Mouse (Mus musculus): ENCODE measurements at regions not wholly inside any gene's neighbourhood (a gene's known extent, or its start where the extent isn't known, plus 50 kb on each side); places are given as distances from the start of the nearest gene placed in this dataset.

GRCm38 (mm10) chr19:15851622-15852021 is 95.5 kb downstream of the Psat1 start:
- H3K27ac ChIP-seq: no peak overlapping the region
- intact Hi-C loops (cut with DNase I): no loop called here

GRCm38 (mm10) chr19:15850722-15851121 is 96.4 kb downstream of the Psat1 start:
- no peak for TF ChIP-seq CTCF (IDR thresholded peaks at IDR 0.05)
- H3K4me3 ChIP-seq: no peak overlapping the region

More at GRCm38 (mm10) chr19:15851622-15852021, 95.5 kb downstream of the Psat1 start:
- H3K4me3 ChIP-seq: no peak overlapping the region
- no peak for TF ChIP-seq CTCF (IDR thresholded peaks at IDR 0.05)
- DNase-seq (ENCODE audit: extremely low spot score in 1 of 2, low spot score in 2 of 2): no peak

GRCm38 (mm10) chr19:15849235-15849634 is 97.9 kb downstream of the Psat1 start:
- H3K4me3 ChIP-seq: no peak overlapping the region
- no peak for TF ChIP-seq CTCF (IDR thresholded peaks at IDR 0.05)
- no peak for DNase-seq (ENCODE audit: extremely low spot score in 1 of 2, low spot score in 2 of 2)
- intact Hi-C loops (cut with DNase I): no loop called here
- H3K27ac ChIP-seq: no peak overlapping the region

More at GRCm38 (mm10) chr19:15850722-15851121, 96.4 kb downstream of the Psat1 start:
- intact Hi-C loops (cut with DNase I): no loop called here
- no peak overlapping the region for H3K27ac ChIP-seq
- DNase-seq (ENCODE audit: extremely low spot score in 1 of 2, low spot score in 2 of 2): no peak

- no peak for TF ChIP-seq CTCF (IDR thresholded peaks at IDR 0.05)
- intact Hi-C loops (cut with DNase I): no loop called here
- no peak overlapping the region for H3K4me3 ChIP-seq
- DNase-seq (ENCODE audit: extremely low spot score in 1 of 2, low spot score in 2 of 2): no peak
- no peak overlapping the region; the same call in 1 of the 2 replicates for H3K27ac ChIP-seq
Observed at GRCm38 (mm10) chr19:15838327-15838726, 108.8 kb downstream of the Psat1 start.

- DNase-seq (ENCODE audit: extremely low spot score in 1 of 2, low spot score in 2 of 2): no peak
- no peak overlapping the region for H3K4me3 ChIP-seq
Observed at GRCm38 (mm10) chr19:15837715-15838175, 109.4 kb downstream of the Psat1 start.

GRCm38 (mm10) chr19:15836956-15837714 is 110.0 kb downstream of the Psat1 start:
- intact Hi-C loops (cut with DNase I): no loop called here
- no peak overlapping the region for H3K4me3 ChIP-seq
- no peak overlapping the region for H3K27ac ChIP-seq
- peak in 1 of 2 experiments; percentile 11 for DNase-seq (ENCODE audit: extremely low spot score in 1 of 2, low spot score in 2 of 2)
- TF ChIP-seq CTCF (IDR thresholded peaks at IDR 0.05): no peak

More at GRCm38 (mm10) chr19:15837715-15838175, 109.4 kb downstream of the Psat1 start:
- H3K27ac ChIP-seq: no peak overlapping the region
- intact Hi-C loops (cut with DNase I): no loop called here
- no peak for TF ChIP-seq CTCF (IDR thresholded peaks at IDR 0.05)

- intact Hi-C loops (cut with DNase I): no loop called here
- TF ChIP-seq CTCF (IDR thresholded peaks at IDR 0.05): no peak
Observed at GRCm38 (mm10) chr19:15836201-15836955, 110.8 kb downstream of the Psat1 start.

GRCm38 (mm10) chr19:15830385-15830784 is 116.8 kb downstream of the Psat1 start:
- Histone ChIP-seq H3K4me3 (no peak overlapping the region), H3K27ac (no peak overlapping the region)
- intact Hi-C loops (cut with DNase I): no loop called here
- no peak for DNase-seq (ENCODE audit: extremely low spot score in 1 of 2, low spot score in 2 of 2)
- no peak for TF ChIP-seq CTCF (IDR thresholded peaks at IDR 0.05)

More at GRCm38 (mm10) chr19:15836201-15836955, 110.8 kb downstream of the Psat1 start:
- no peak overlapping the region for H3K4me3 ChIP-seq
- no peak overlapping the region for H3K27ac ChIP-seq
- peak in 1 of 2 experiments; percentile 11 for DNase-seq (ENCODE audit: extremely low spot score in 1 of 2, low spot score in 2 of 2)

GRCm38 (mm10) chr19:15829158-15829557 is 118.0 kb downstream of the Psat1 start:
- no peak for TF ChIP-seq CTCF (IDR thresholded peaks at IDR 0.05)
- intact Hi-C loops (cut with DNase I): no loop called here
- H3K4me3 ChIP-seq: no peak overlapping the region
- no peak for DNase-seq (ENCODE audit: extremely low spot score in 1 of 2, low spot score in 2 of 2)
- H3K27ac ChIP-seq: no peak overlapping the region

GRCm38 (mm10) chr19:15827990-15828705 is 119.0 kb downstream of the Psat1 start:
- H3K4me3 ChIP-seq: no peak overlapping the region
- TF ChIP-seq CTCF (IDR thresholded peaks at IDR 0.05): no peak
- DNase-seq (ENCODE audit: extremely low spot score in 1 of 2, low spot score in 2 of 2): no peak
- H3K27ac ChIP-seq: no peak overlapping the region
- intact Hi-C loops (cut with DNase I): no loop called here

GRCm38 (mm10) chr19:15827120-15827989 is 119.8 kb downstream of the Psat1 start:
- intact Hi-C loops (cut with DNase I): no loop called here
- Histone ChIP-seq H3K4me3 (no peak overlapping the region), H3K27ac (no peak overlapping the region)
- no peak for DNase-seq (ENCODE audit: extremely low spot score in 1 of 2, low spot score in 2 of 2)
- no peak for TF ChIP-seq CTCF (IDR thresholded peaks at IDR 0.05)
